Mouse (Mus musculus): ENCODE data around the gene Stk39.

Stk39 gene

GRCm38 (mm10) chr2:68421002-68421401 is 51.1 kb downstream of the Stk39 start:
- DNase-seq (ENCODE audit: low read depth, low spot score) = no peak

GRCm38 (mm10) chr2:68420223-68420622 is 51.8 kb downstream of the Stk39 start:
- no peak for DNase-seq (ENCODE audit: low read depth, low spot score)

GRCm38 (mm10) chr2:68419746-68420145 is 52.3 kb downstream of the Stk39 start:
- DNase-seq (ENCODE audit: low read depth, low spot score) = no peak

GRCm38 (mm10) chr2:68419165-68419564 is 52.9 kb downstream of the Stk39 start:
- DNase-seq (ENCODE audit: low read depth, low spot score) = no peak

- DNase-seq (ENCODE audit: low read depth, low spot score) = no peak
These were observed 55.0 kb downstream of the Stk39 start for GRCm38 (mm10) chr2:68417081-68417480.

GRCm38 (mm10) chr2:68415691-68416090 is 56.4 kb downstream of the Stk39 start:
- DNase-seq (ENCODE audit: low read depth, low spot score) = no peak

- no peak for DNase-seq (ENCODE audit: low read depth, low spot score)
These were observed 59.9 kb downstream of the Stk39 start for GRCm38 (mm10) chr2:68412149-68412548.

- no peak for DNase-seq (ENCODE audit: low read depth, low spot score)
These were observed 60.9 kb downstream of the Stk39 start for GRCm38 (mm10) chr2:68411201-68411600.

GRCm38 (mm10) chr2:68409640-68410215 is 62.3 kb downstream of the Stk39 start:
- no peak for DNase-seq (ENCODE audit: low read depth, low spot score)

- DNase-seq (ENCODE audit: low read depth, low spot score) = no peak
These were observed 63.6 kb downstream of the Stk39 start for GRCm38 (mm10) chr2:68408271-68408980.

- DNase-seq (ENCODE audit: low read depth, low spot score) = no peak
These were observed 64.7 kb downstream of the Stk39 start for GRCm38 (mm10) chr2:68407179-68407950.

GRCm38 (mm10) chr2:68406571-68407074 is 65.4 kb downstream of the Stk39 start:
- no peak for DNase-seq (ENCODE audit: low read depth, low spot score)

GRCm38 (mm10) chr2:68405163-68405715 is 66.8 kb downstream of the Stk39 start:
- no peak for DNase-seq (ENCODE audit: low read depth, low spot score)

GRCm38 (mm10) chr2:68404274-68405162 is 67.5 kb downstream of the Stk39 start:
- no peak for DNase-seq (ENCODE audit: low read depth, low spot score)

GRCm38 (mm10) chr2:68393611-68394549 is 78.2 kb downstream of the Stk39 start:
- DNase-seq (ENCODE audit: low read depth, low spot score) = no peak

GRCm38 (mm10) chr2:68387824-68388582 is 84.1 kb downstream of the Stk39 start:
- no peak for DNase-seq (ENCODE audit: low read depth, low spot score)

- DNase-seq (ENCODE audit: low read depth, low spot score) = no peak
These were observed 85.7 kb downstream of the Stk39 start for GRCm38 (mm10) chr2:68386313-68386863.

GRCm38 (mm10) chr2:68385654-68386312 is 86.3 kb downstream of the Stk39 start:
- no peak for DNase-seq (ENCODE audit: low read depth, low spot score)
